ENCODE assay signal across 10 mouse cellular contexts in the genomic region with DNA sequence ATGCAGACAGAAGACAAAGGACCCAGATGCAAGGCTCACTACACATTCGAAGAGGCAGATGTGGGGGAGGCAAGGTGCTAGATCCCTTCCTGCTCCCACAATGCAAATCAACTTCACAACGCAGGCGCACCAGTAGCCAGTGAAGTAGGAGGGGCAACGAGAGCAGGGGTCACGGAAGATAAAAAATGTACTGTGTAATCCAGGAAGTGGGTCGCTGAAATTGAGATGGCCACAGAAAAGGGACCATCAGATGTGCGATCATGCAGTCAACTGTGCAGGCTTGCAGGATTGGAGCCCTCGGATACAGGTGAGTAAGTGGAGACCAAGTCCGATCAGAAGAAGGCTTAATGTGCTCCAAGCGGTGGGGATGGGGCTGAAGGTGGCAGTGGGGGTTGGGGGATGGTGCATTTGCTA. TPM values are rescaled to one million over a fixed set of nuclear protein-coding genes. Genes with fewer than 3 reads are reported as not detected.
DNase-seq lines count a peak whose midpoint lies in the region; ATAC-seq and TF ChIP-seq lines count a peak whose summit lies in the region.
"Had no signal": no experiment of that assay in that cellular context is flagged by ENCODE, and none has a peak within 500 bp of the region (broad histone marks: within the 10 kb centered on the region; RNA-seq: fewer than 3 reads in every experiment).

No protein-coding gene starts in this region.

- TF ChIP-seq POLR2A in MEL (IDR thresholded peaks at IDR 0.05; ENCODE audit: control insufficient read depth in 1 of 2, insufficient read depth in 1 of 2, low read depth in 1 of 2, low read length in 2 of 2, poor library complexity in 1 of 2), result peak in 1 of 2 experiments; percentile 95
- TF ChIP-seq POLR2A in kidney, adult 2 months (IDR thresholded peaks at IDR 0.05; ENCODE audit: low read depth, low read length), result no peak

- H3K4me2 ChIP-seq in heart, embryonic 15.5 days, result peak overlapping the region; percentile 32; the same call in 1 of the 2 replicates
- no peak overlapping the region for H3K4me2 ChIP-seq in liver, postnatal 0 days (ENCODE audit: low read depth, low read length)
- H3K4me2 ChIP-seq: hindbrain, embryonic 12.5 days; limb, embryonic 15.5 days had no signal

- 56% methylated on average over 10 of the region's 10 CpGs for WGBS in heart, embryonic 15.5 days
- WGBS in kidney, adult 2 months, result 39% methylated on average over 10 of the region's 10 CpGs
- 50% methylated on average over 10 of the region's 10 CpGs for WGBS in liver, postnatal 0 days (ENCODE audit: insufficient replicate concordance)

- H3K9ac ChIP-seq in heart, embryonic 15.5 days, result no peak overlapping the region
- H3K9ac ChIP-seq in MEL (ENCODE audit: control insufficient read depth, low read depth, low read length, poor library complexity, severe bottlenecking), result peak overlapping the region; percentile 72
- H3K9ac ChIP-seq in liver, postnatal 0 days (replicated peaks), result no peak overlapping the region
- H3K9ac ChIP-seq: hindbrain, embryonic 12.5 days; limb, embryonic 15.5 days had no signal

- intact Hi-C loops in left cerebral cortex, postnatal 10 days (cut with DNase I), result no loop called here

- no peaks in the 10 kb centered on the region for H3K27me3 ChIP-seq in heart, embryonic 15.5 days
- no peaks in the 10 kb centered on the region for H3K27me3 ChIP-seq in MEL (ENCODE audit: control insufficient read depth in 1 of 2, insufficient read depth in 2 of 2, low read length in 2 of 2)
- no peaks in the 10 kb centered on the region for H3K27me3 ChIP-seq in kidney, adult 2 months (replicated peaks; ENCODE audit: control insufficient read depth, insufficient read depth, low read length)
- no peaks in the 10 kb centered on the region for H3K27me3 ChIP-seq in liver, postnatal 0 days (ENCODE audit: insufficient read depth, low read length)
- H3K27me3 ChIP-seq: hindbrain, embryonic 12.5 days; limb, embryonic 15.5 days had no signal

- H3K79me2 ChIP-seq in MEL (ENCODE audit: control insufficient read depth, insufficient read depth, low read length, poor library complexity), result peaks cover 40% of the 10 kb centered on the region

- peak overlapping the region; percentile 27 for H3K4me3 ChIP-seq in heart, embryonic 15.5 days
- H3K4me3 ChIP-seq in MEL (ENCODE audit: control insufficient read depth in 1 of 2, insufficient read depth in 1 of 2, low read depth in 2 of 2, low read length in 2 of 2), result peak overlapping the region; percentile 79 to 82
- H3K4me3 ChIP-seq in kidney, adult 2 months (ENCODE audit: insufficient read depth, low read depth, low read length), result peak overlapping the region; percentile 53
- H3K4me3 ChIP-seq in liver, postnatal 0 days (ENCODE audit: low read depth, low read length), result 0 out of 2 replicates have a peak overlapping the region, but pooled peaks have one; percentile 11
- H3K4me3 ChIP-seq: hindbrain, embryonic 12.5 days; limb, embryonic 15.5 days had no signal

- peaks cover 13% of the 10 kb centered on the region for H3K4me1 ChIP-seq in heart, embryonic 15.5 days (replicated peaks)
- H3K4me1 ChIP-seq in MEL (ENCODE audit: control insufficient read depth in 1 of 2, insufficient read depth in 2 of 2, low read length in 2 of 2), result peaks cover 0 to 10% of the 10 kb centered on the region in 2 experiments; a peak in 3 of 4 replicates
- H3K4me1 ChIP-seq in kidney, adult 2 months (ENCODE audit: control insufficient read depth, insufficient read depth, low read length), result peaks cover 15% of the 10 kb centered on the region
- no peaks in the 10 kb centered on the region for H3K4me1 ChIP-seq in liver, postnatal 0 days (ENCODE audit: insufficient read depth)
- H3K4me1 ChIP-seq: hindbrain, embryonic 12.5 days; limb, embryonic 15.5 days had no signal

- no peak overlapping the region for H3K27ac ChIP-seq in heart, embryonic 15.5 days
- peak overlapping the region; percentile 75 for H3K27ac ChIP-seq in MEL (ENCODE audit: control insufficient read depth, low read depth, low read length)
- no peak overlapping the region for H3K27ac ChIP-seq in kidney, adult 2 months (ENCODE audit: insufficient read depth, low read depth, low read length)
- no peak overlapping the region for H3K27ac ChIP-seq in liver, postnatal 0 days (ENCODE audit: low read depth)
- H3K27ac ChIP-seq: hindbrain, embryonic 12.5 days; limb, embryonic 15.5 days had no signal

- ATAC-seq in heart, embryonic 15.5 days (replicated peaks; ENCODE audit: insufficient number of reproducible peaks, insufficient read depth, low FRiP score, low read depth), result no peak
- ATAC-seq in liver, postnatal 0 days, result no peak

- H3K36me3 ChIP-seq in heart, embryonic 15.5 days, result no peaks in the 10 kb centered on the region
- H3K36me3 ChIP-seq in MEL (ENCODE audit: control insufficient read depth in 1 of 2, insufficient read depth in 2 of 2, low read length in 2 of 2), result peaks cover 14% of the 10 kb centered on the region in 2 experiments
- H3K36me3 ChIP-seq in kidney, adult 2 months (ENCODE audit: control insufficient read depth, insufficient read depth, low read length), result no peaks in the 10 kb centered on the region
- H3K36me3 ChIP-seq in liver, postnatal 0 days (replicated peaks; ENCODE audit: insufficient read depth, low read length), result no peaks in the 10 kb centered on the region
- H3K36me3 ChIP-seq: hindbrain, embryonic 12.5 days; limb, embryonic 15.5 days had no signal

- no peak for TF ChIP-seq CTCF in MEL (IDR thresholded peaks at IDR 0.05 in 2 of 3, conservative IDR thresholded peaks at IDR 0.05 in 1 of 3; ENCODE audit: control insufficient read depth in 1 of 3, insufficient read depth in 1 of 3, low read depth in 2 of 3, low read length in 3 of 3, poor library complexity in 1 of 3, severe bottlenecking in 1 of 3)
- no peak for TF ChIP-seq CTCF in kidney, adult 2 months (conservative IDR thresholded peaks at IDR 0.05; ENCODE audit: insufficient read depth, insufficient read length, low read depth, low read length)
- TF ChIP-seq CTCF in liver, postnatal 0 days (IDR thresholded peaks at IDR 0.05; ENCODE audit: low read depth), result no peak

- no peak for TF ChIP-seq RAD21 in MEL (IDR thresholded peaks at IDR 0.05; ENCODE audit: low read depth, low read length)

- DNase-seq in heart, adult 8-10 months (ENCODE audit: low spot score), result no peak
- peak; percentile 95 for DNase-seq in MEL (ENCODE audit: low read depth, low spot score)
- peak; percentile 47 for DNase-seq in kidney, adult 2 months
- no peak for DNase-seq in liver, postnatal 0 days
- no peak for DNase-seq in cerebellum, adult 18-20 months
- no peak for DNase-seq in left cerebral cortex, postnatal 10 days (ENCODE audit: extremely low spot score in 1 of 2, low spot score in 2 of 2)
- no peak for DNase-seq in adrenal gland, adult 18-20 months (ENCODE audit: low spot score in 2 of 2)

- no peaks in the 10 kb centered on the region for H3K9me3 ChIP-seq in heart, embryonic 15.5 days (replicated peaks)
- H3K9me3 ChIP-seq in MEL (replicated peaks; ENCODE audit: insufficient read depth, low read length), result no peaks in the 10 kb centered on the region
- H3K9me3 ChIP-seq in liver, postnatal 0 days (ENCODE audit: low read length), result no peaks in the 10 kb centered on the region
- H3K9me3 ChIP-seq: hindbrain, embryonic 12.5 days; limb, embryonic 15.5 days had no signal

- no peak; a peak in 1 of 4 replicates for TF ChIP-seq EP300 in MEL (IDR thresholded peaks at IDR 0.05; ENCODE audit: low read depth in 1 of 2, low read length in 2 of 2)
- no peak for TF ChIP-seq EP300 in liver, postnatal 0 days (IDR thresholded peaks at IDR 0.05; ENCODE audit: low read depth)

TF ChIP-seq in MEL, 35 proteins besides CTCF, POLR2A, EP300 and RAD21 (continues in another document):
- TF ChIP-seq TCF12 (IDR thresholded peaks at IDR 0.05; ENCODE audit: low read depth, low read length), result peak; percentile 62
- no peak for TF ChIP-seq E2F4 (IDR thresholded peaks at IDR 0.05; ENCODE audit: borderline replicate concordance, low read depth, low read length)
- no peak for TF ChIP-seq USF1 (IDR thresholded peaks at IDR 0.05; ENCODE audit: low read depth, low read length)
- peak; percentile 69 for TF ChIP-seq SIN3A (IDR thresholded peaks at IDR 0.05; ENCODE audit: low read length)
- TF ChIP-seq RCOR1 (IDR thresholded peaks at IDR 0.05; ENCODE audit: low read depth, low read length), result peak; percentile 42; the same call in 1 of the 2 replicates
- TF ChIP-seq ETS1 (IDR thresholded peaks at IDR 0.05; ENCODE audit: low read depth, low read length), result peak; percentile 41; the same call in 1 of the 2 replicates
- no peak for TF ChIP-seq GABPA (IDR thresholded peaks at IDR 0.05; ENCODE audit: low read depth, low read length)
- TF ChIP-seq POLR2AphosphoS5 (IDR thresholded peaks at IDR 0.05; ENCODE audit: borderline replicate concordance, low read depth, low read length), result no peak
- TF ChIP-seq MYC (IDR thresholded peaks at IDR 0.05; ENCODE audit: low read depth, low read length), result peak; percentile 29; the same call in 1 of the 2 replicates
- peak; percentile 94 for TF ChIP-seq NRF1 (IDR thresholded peaks at IDR 0.05; ENCODE audit: insufficient read depth, low read depth, low read length, poor library complexity, severe bottlenecking)
- TF ChIP-seq MXI1 (IDR thresholded peaks at IDR 0.05; ENCODE audit: low read depth, low read length), result 0 out of 2 replicates have a peak, but pooled peaks have one; percentile 9
- no peak for TF ChIP-seq MAFK (IDR thresholded peaks at IDR 0.05; ENCODE audit: borderline replicate concordance, low read depth, low read length)

RNA-seq across cellular contexts. Expression of a gene that starts 27.0 kb away (rescaled TPM):
- polyA plus RNA-seq in heart, embryonic 15.5 days (2015; fragmentation: Nextera tagmentation; extraction: Ambion mirVana), result 1.8 and 2.2 TPM in 2 replicates
- total RNA-seq in heart, adult 8-10 months (2022), result under 1 TPM in 2 of 4 experiments, not detected in 2; 0.41 to 0.69 TPM
- not detected in 2 replicates for total RNA-seq in MEL (2012; rRNA removed)
- polyA plus RNA-seq in MEL (2012; ENCODE audit: insufficient read depth in 1 of 2, insufficient read length in 2 of 2, low read depth in 1 of 2, low replicate concordance in 2 of 2, missing spikeins in 1 of 2), result not detected
- polyA plus RNA-seq in kidney, adult 2 months (2012; rRNA removed), result 0.23 and 0.31 TPM in 2 replicates
- 0.15 and 0.18 TPM in 2 replicates for polyA plus RNA-seq in liver, postnatal 0 days (2015; fragmentation: Nextera tagmentation; extraction: Ambion mirVana)
- 1 to 10 TPM in 1 of 2 experiments, under 1 TPM in 1; 0.55 to 1.1 TPM for total RNA-seq in left cerebral cortex, postnatal 10 days (2021)
- under 1 TPM; 0.27 to 0.32 TPM for total RNA-seq in adrenal gland, adult 18-20 months (2021)

RNA-seq across cellular contexts. Expression of a gene that starts 40.4 kb away (rescaled TPM):
- 15.5 and 15.8 TPM in 2 replicates for polyA plus RNA-seq in heart, embryonic 15.5 days (2015; fragmentation: Nextera tagmentation; extraction: Ambion mirVana)
- total RNA-seq in heart, adult 8-10 months (2022), result 1 to 10 TPM; 4.1 to 7.7 (median 5.8) TPM
- 5.3 and 6.6 TPM in 2 replicates for total RNA-seq in MEL (2012; rRNA removed)
- 1 to 10 TPM in 1 of 2 experiments, not detected in 1; 9.3 TPM for polyA plus RNA-seq in MEL (2012; ENCODE audit: insufficient read depth in 1 of 2, insufficient read length in 2 of 2, low read depth in 1 of 2, low replicate concordance in 2 of 2, missing spikeins in 1 of 2)
- 11.8 and 14.0 TPM in 2 replicates for polyA plus RNA-seq in kidney, adult 2 months (2012; rRNA removed)
- 1.9 and 2.5 TPM in 2 replicates for polyA plus RNA-seq in liver, postnatal 0 days (2015; fragmentation: Nextera tagmentation; extraction: Ambion mirVana)
- total RNA-seq in left cerebral cortex, postnatal 10 days (2021), result 10 to 100 TPM; 31.8 to 40.4 TPM
- 10 to 100 TPM; 18.9 to 20.6 TPM for total RNA-seq in adrenal gland, adult 18-20 months (2021)

Comparison
In these comparisons a context has a peak if more than half of its experiments do, and no peak if none do; other contexts are left out.
1. H3K4me3 ChIP-seq: peak in every context shown above with its lines; median percentile 80 in MEL; 53 in kidney, adult 2 months; 27 in heart, embryonic 15.5 days; 11 in liver, postnatal 0 days.
2. DNase-seq: peak in MEL (single experiment) and kidney, adult 2 months (single experiment); none in heart, adult 8-10 months (single experiment), liver, postnatal 0 days (single experiment), cerebellum, adult 18-20 months (0 of 2), left cerebral cortex, postnatal 10 days (0 of 2) and adrenal gland, adult 18-20 months (0 of 2).